Mouse (Mus musculus): ENCODE results near the gene Tarbp1. TPM values are rescaled to one million over a fixed set of nuclear protein-coding genes. Genes with fewer than 3 reads are reported as not detected.

The Tarbp1 gene
- under 1 TPM; 0.29 to 0.70 TPM for polyA plus RNA-seq (2012; fragmentation: generic; extraction: Trizol)

DNA sequence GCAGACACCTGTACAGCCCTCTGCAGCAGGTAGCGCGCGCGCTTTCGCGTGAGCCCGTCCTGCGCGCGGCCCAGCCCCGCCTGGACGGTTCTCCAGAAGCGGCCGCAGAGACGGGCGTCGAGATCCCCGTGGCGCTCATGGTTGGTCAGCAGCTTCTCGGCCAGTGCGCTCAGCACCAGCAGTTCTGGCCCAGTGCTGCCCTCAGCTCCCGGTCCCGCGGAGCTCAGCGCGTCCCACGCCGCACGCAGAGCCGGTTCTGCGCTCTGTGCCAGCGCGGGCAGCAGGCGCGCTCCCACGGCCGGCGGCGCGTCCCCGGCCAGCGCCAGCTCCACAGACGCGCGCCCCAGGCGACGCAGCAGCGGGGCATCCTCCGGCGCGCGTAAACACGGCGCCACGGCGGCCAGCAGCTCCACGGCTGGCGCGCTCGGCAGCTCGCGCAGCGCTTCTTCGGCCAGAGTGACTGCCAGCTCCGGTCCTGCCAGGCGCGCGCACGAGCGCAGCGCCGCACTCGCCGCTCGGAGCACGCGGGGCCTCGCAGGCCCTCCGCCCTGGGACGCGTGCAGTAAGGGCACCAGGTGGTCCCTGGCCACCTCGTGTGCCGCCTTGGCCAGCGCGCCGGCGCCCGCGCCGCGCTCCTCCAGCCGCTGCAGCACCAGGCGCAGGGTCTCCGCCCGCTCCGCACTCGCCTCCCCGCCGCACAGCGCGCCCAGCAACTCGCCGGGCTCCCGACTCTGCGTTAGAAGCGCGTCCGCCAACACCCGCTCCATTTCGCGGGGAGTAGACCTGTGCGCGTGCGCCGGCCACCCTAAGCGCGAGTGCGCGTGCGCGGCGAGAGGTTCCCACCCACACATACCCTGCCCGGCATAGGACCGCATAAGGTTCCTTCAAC is at the start of gene Tarbp1:
Gene Tarbp1 (minus strand): TSS at position 767 of the 889 bp plus-strand sequence.

GRCm38 (mm10) chr8:126422174-126422919 is 52.5 kb downstream of the Tarbp1 start, which contains the start of gene Coa6:
Gene Coa6, plus strand, starts transcription at chr8:126422515.

Other genes with a start within 250 kb of the Tarbp1 start
- under 1 TPM in 1 of 2 experiments, not detected in 1; 0.04 TPM for gene Slc35f3, start 176.5 kb downstream of the Tarbp1 start, polyA plus RNA-seq (2012; fragmentation: generic; extraction: Trizol)
- 10 to 100 TPM in 1 of 2 experiments, 1 to 10 TPM in 1; 9.4 to 38.4 TPM for gene Coa6, start 52.5 kb downstream of the Tarbp1 start, polyA plus RNA-seq (2012; fragmentation: generic; extraction: Trizol)
- gene Irf2bp2, start 118.9 kb upstream of the Tarbp1 start, polyA plus RNA-seq (2012; fragmentation: generic; extraction: Trizol) = 10 to 100 TPM in 1 of 2 experiments, 1 to 10 TPM in 1; 3.3 to 21.6 TPM

Measured in C3H10T1/2 (cell line).